Mouse (Mus musculus): ENCODE measurements around the gene Acad12.
A peak's percentile ranks its signal among the peaks of the same experiment; 100 is the strongest.

Gene Acad12

DNA sequence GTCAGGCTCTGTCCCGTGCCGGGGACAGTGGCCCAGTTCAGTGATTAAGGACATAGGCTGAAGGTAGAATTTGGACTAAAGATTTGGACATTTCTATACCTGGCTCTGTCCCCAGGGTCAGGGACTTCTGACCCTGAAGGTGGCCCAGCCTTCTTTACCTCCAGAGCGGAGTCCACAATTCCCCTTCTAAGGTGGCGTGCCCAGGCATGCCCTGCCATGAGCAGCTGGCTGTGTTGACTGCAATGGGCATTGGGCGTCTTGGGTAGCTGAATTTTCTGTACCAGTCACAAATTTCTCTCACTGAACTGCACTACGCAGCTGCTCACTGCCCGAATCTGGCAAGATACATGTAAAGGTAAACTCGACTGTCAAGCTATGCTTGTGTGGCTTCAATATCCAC, 36.8 kb downstream of the Acad12 start:
- DNase-seq, result no peak

- DNase-seq, result no peak
Measured at GRCm38 (mm10) chr5:121576927-121577488, 41.7 kb downstream of the Acad12 start.

- DNase-seq, result no peak
Measured at GRCm38 (mm10) chr5:121575867-121576266, 42.9 kb downstream of the Acad12 start.

DNA sequence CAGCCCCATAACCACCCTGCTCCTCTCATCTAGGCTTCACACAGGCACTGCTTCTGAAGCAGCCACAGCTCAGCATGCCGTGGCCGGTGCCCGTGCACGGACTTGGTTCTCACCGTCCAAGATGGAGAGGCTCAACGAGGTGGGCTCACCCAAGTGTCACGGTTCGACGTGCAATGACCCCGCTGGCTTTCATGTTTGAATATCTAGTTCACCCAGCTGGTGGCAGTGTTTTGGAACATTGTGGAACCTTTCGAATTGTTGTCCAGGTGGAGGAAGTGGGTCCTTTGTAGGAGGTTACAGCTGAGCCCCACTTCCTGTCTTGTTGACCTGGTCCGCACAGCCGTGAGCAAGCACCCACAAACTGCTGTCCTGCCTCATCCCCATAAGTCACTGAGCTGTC, 44.6 kb downstream of the Acad12 start:
- DNase-seq, result no peak

GRCm38 (mm10) chr5:121570787-121571186, 48.0 kb downstream of the Acad12 start:
- no peak for DNase-seq

DNA sequence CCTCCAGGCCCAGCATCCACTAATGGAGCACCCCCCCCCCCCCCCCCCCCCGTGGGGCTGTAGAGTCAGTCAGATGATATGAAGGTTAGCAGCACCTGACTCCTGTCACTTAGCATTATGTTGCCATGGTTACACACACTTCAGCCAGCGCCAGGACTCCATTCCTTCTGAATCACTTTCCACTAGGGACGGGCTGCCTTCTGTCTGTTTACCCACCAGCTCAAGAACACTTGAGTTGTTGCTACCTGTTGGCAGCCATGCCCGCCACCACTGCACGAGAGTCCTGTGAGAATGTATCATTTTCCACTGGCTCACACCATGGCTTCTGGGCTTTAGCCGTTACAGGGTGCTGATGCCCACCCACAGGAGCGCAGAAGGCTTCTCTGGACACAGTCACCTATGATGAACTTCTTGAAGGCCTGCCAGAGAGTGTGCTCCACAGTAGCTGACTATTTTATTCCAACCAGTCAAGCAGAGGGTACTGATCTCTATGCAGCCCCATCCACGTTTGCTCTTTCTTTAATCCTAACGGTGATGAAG, 48.8 kb downstream of the Acad12 start:
- no peak for DNase-seq

GRCm38 (mm10) chr5:121566035-121566681, 52.6 kb downstream of the Acad12 start:
- no peak for DNase-seq

DNA sequence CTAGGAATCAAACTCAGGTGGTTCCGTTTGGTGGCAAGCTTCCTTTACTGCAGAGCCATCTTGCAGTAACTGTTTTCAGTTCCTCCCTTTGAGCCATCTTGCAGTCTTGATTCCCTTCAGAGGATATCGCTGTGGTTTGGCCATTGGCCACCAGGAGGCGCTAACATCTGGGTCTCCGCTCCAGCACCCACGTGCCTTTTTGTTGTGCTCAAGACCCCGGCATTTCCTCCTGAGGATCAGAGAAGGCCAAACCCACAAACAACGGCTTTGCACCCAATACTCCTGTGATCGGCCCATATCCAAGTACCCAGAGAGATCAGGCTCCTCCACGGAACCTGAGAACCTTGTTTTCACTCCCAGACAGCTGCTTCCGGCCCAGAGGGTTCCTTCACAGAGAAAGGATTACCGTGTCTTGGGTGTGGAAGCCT, 54.3 kb downstream of the Acad12 start:
- DNase-seq, result peak; percentile 87

DNA sequence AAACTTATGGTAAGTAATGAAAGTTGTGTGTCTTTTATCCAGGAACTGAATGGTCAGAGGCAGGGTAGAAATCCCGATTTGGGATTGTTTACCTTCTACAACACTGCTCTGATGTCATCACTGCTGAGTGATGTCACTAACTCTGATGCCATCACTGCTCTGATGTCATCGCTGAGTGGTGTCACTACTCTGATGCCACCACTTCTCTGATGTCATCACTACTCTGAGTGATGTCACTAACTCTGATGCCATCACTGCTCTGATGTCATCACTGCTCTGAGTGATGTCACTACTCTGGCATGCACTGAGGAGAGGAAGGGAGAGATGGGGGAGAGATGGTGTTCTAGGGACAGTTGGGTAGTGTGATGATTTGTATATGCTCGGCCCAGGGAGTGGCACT, 56.3 kb downstream of the Acad12 start:
- no peak for DNase-seq

GRCm38 (mm10) chr5:121549196-121549595, 69.5 kb downstream of the Acad12 start:
- DNase-seq, result no peak

DNA sequence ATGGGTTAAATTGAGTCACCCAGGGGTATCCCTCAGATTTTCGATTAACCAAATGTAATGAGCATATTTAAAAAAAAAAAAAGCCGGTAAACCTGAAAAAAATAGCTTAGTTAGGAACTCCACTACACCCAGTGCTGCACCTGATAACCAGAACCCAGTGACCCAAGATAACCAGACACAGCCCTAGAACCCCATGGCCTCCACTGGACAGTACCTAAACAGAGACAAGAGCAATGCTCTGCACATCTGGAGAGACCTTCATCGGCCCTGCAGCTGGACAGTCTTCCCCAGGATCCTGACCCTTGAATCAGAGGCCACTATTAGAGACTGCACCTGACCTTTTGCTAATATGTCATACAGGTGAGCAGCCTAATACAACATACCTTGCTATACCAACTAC, 71.7 kb downstream of the Acad12 start:
- no peak for DNase-seq
